Mouse (Mus musculus): ENCODE measurements around the gene Ssu2. TPM values are rescaled to one million over a fixed set of nuclear protein-coding genes. Genes with fewer than 3 reads are reported as not detected.

Ssu2 gene
- not detected for polyA plus RNA-seq (2017; shearing (Covaris generic))

GRCm38 (mm10) chr6:112387947-112388346 lies at the start of gene Ssu2:
Gene Ssu2 (minus strand): TSS chr6:112388023.

Other genes with a start within 250 kb of the Ssu2 start
- gene Lmcd1, start 114.3 kb downstream of the Ssu2 start, polyA plus RNA-seq (2017; shearing (Covaris generic)) = not detected
- gene Cav3, start 71.5 kb upstream of the Ssu2 start, polyA plus RNA-seq (2017; shearing (Covaris generic)) = not detected
- gene Oxtr, start 101.9 kb upstream of the Ssu2 start, polyA plus RNA-seq (2017; shearing (Covaris generic)) = not detected

Measured in activated CD4-positive, CD25-positive, alpha-beta regulatory T cell (primary cell).